Mouse (Mus musculus): ENCODE measurements around the gene Arhgef18.

DNA sequence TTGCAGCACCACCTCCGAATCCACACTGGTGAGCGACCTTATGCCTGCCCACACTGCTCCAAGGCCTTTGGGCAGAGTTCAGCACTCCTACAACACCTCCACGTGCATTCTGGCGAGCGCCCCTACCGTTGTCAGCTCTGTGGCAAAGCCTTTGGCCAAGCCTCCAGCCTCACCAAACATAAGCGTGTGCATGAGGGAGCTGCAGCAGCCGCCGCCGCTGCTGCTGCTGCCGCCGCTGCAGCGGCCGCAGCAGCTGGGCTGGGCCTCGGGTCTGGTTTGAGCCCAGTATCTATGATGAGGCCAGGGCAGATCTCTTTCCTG is 103.6 kb downstream of the Arhgef18 start:
- TF ChIP-seq GATA1 (IDR thresholded peaks at IDR 0.05; ENCODE audit: low read length): no peak
- no peak for TF ChIP-seq TAL1 (IDR thresholded peaks at IDR 0.05; ENCODE audit: low read length)

Measured in erythroblast, embryonic 14.5 days (primary cell).